Mouse (Mus musculus) liver, postnatal 0 days (tissue): ENCODE results near the gene Cdon.

Experiments
- CTCF ChIP-seq: sonication (generic); IDR thresholded peaks from 2 replicates; pipeline ENCODE4 v1.5.1; 2016; ENCODE audit warnings: antibody characterized with exemption, low read depth
- EP300 ChIP-seq: IDR thresholded peaks from 2 replicates; pipeline ENCODE4 v1.6.1; 2016; ENCODE audit warnings: antibody characterized with exemption, low read depth, mild to moderate bottlenecking

DNA sequence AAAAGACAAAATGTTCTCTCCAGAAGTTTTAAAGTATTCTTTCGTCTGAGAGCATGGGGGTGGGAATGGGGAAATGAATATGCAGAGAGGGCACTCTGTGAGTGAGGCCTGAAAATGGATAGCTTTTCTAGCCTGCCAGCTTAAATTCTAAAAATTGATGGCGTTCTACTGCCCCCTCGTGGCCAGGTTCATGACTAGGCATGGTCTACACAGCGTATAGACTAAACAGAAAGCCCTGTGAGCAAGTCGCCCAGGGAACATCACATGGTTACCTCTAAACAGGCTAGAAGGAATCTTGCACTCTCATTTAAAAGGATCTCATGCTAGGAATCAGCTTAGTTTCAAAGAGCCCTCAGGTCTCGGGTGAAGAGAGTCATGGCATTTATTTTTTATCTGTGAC lies 120.6 kb downstream of the Cdon start:
- TF ChIP-seq EP300 (no peak), CTCF (peak; percentile 81)
